Mouse (Mus musculus) right cerebral cortex, postnatal 4 days (tissue): ENCODE data around the gene B3galt4.
"Not testable (repeated sequence)": the region's sequence is repeated elsewhere in the genome, so short reads cannot be mapped to it uniquely, and the experiment has no call there.

Source experiments
- DNase-seq: peaks from one replicate; pipeline ENCODE4 v3.0.0-alpha.2; 2022

Gene B3galt4

GRCm38 (mm10) chr17:33951021-33951946, at the start of gene B3galt4:
Gene B3galt4, minus strand, starts transcription at chr17:33951488.
- peak; percentile 94 for DNase-seq

DNA sequence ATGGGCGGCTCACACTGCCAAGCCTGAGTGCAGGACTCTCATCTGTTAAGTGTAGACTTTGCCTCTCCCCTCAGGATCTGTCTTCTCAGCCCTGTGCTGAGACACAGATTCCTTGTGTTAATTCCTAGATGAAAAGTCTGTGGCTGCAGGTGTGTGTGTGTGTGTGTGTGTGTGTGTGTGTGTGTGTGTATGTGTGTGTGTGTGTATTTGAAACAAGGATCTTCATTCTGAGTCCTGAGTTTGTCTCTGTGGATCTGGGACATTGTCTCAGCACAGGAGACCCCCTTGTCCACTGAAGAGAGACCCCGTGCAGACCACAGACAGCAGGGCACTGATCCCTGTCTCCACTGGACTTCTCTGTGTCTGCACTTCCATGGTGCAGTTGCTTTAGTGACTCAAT, 49.5 kb upstream of the B3galt4 start:
- DNase-seq, result not testable (repeated sequence)

DNA sequence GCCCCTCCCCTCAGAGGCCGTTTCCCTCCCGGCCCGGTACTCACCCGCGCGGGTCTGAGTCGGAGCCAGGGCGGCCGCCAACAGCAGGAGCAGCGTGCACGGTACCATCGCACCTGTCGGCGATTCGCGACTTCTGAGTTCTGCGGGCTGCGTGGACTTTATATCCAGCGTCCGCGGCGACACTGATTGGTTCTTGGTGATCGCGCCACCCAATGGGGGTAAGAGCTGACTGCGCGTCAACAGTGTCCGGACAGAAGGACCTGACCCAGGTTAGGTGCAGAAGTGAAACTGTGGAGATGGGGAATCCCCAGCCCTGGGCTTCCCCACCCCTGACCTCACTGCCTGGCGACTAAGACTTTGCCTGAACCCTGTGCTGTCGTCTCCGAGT, 48.9 kb upstream of the B3galt4 start, which contains the start of gene H2-K1:
Gene H2-K1 (minus strand): TSS at position 198 of the 388 bp plus-strand sequence.
- DNase-seq, result peak; percentile 54

- peak; percentile 14 for DNase-seq
Observed at GRCm38 (mm10) chr17:33999341-34000149, 48.3 kb upstream of the B3galt4 start.

GRCm38 (mm10) chr17:33998697-33999096, 47.4 kb upstream of the B3galt4 start:
- not testable (repeated sequence) for DNase-seq

DNA sequence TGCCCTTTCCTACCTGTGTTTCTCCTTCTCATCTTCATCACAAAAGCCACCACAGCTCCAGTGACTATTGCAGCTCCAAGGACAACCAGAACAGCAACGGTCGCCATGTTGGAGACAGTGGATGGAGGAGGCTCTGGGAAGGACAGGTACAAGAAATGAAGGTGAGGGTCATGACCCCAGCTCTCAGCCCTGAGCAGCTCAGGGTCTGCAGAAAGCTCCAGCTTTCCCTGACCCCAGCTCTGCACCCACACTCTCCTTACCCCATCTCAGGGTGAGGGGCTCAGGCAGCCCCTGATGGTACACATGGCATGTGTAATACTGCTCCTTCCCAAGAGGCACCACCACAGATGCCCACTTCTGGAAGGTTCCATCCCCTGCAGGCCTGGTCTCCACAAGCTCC, 45.7 kb upstream of the B3galt4 start:
- not testable (repeated sequence) for DNase-seq

- no peak for DNase-seq
Observed at GRCm38 (mm10) chr17:33995651-33996050, 44.4 kb upstream of the B3galt4 start.

DNA sequence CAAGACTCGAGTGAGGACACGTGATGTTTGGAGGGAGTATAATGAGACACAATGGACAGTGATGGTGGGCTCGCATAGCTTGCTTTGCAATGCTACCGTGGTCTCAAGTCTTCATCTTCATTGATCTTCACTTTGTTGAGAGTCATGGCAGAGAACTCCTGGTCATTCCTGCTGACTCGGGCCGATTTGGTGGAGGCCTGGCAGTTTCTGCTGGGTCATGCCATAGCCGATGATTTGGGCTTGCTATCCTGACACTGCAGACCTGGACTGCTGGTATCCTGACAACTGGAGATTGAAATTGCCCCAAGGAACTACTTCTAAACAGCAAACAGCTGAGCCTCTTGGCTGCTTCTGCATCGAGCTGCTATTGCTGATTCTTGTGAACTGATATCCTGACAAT, 43.7 kb upstream of the B3galt4 start:
- DNase-seq, result no peak

GRCm38 (mm10) chr17:33991788-33992664, 40.7 kb upstream of the B3galt4 start:
- peak; percentile 65 for DNase-seq

DNA sequence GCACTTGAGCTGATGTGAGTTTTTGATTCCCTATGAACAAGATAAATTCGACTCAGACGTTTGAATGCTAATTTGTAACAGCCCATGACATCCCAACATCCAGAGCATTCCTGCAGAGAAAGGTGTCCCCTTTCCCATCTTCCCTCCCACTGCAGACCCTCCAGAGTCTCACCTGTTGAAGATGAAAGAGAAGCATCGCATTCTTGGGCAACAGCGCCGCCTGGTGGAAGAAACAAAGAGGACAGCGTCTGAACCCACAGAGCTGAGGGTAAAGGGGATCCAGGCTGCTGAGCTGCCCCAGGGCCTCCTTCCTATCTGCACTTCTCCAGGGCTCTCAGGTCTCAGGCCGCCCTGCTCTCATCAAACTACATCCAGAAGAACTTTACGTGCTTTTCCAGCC, 30.8 kb upstream of the B3galt4 start:
- DNase-seq, result peak; percentile 71

GRCm38 (mm10) chr17:33981192-33981909, 30.1 kb upstream of the B3galt4 start:
- DNase-seq, result peak; percentile 82

DNA sequence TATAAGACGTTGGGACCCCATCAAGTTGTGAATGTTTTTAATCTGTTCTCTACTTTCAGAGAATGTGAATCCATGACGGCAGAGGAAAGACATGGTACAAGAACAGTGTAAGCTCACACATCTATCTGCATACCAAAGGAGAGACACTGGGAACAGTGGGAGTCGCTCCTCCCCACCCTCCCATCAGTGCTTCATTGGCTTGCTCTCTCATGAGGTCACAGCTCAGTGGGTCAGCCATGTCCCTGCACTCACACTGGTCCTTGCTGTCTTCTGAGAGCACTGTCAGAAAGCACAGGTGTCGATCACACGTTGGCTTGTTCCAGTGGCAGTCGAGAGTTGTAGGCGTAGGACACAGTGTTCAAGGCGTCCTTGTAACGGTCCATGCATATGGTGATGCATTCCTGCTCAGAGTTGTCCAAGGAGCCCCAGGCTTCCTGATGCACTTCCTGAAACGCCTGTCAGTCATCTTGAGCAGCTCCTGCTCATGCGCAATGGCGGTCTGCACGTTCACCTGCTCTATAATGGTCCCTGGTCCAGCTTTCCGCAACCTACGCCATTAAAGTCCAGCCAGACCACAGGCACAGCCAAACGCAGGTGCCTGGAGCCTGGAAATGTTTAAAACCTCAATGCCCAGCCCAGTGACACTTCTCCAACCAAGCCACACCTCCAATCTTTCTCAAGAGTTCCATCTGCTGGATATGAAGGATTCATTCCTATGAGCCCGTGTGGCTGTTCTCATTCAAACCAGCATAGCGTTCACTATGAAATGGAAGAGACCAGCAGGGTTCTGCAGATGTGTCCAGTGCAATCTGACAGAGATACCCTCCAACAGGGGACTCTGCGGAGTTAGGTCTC, 29.1 kb upstream of the B3galt4 start:
- DNase-seq, result no peak

GRCm38 (mm10) chr17:33979512-33980050, 28.3 kb upstream of the B3galt4 start:
- DNase-seq, result no peak

DNA sequence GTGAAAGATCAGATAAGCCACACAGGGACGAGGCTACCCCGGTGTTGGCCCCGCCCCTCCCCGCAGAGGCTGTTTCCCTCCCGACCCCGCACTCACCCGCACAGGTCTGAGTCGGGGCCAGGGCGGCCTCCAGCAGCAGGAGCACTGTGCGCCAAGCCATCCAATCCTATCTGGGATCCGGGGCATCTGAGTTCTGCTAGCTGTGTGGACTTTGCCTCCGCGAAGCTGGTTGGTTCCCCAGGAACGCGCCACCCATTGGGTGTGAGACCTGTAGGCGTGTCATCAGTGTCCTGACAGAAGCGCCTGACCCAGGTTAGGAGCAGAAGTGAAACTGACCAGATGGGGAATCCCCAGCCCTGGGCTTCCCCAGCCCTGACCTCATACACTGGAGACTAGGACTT, 27.3 kb upstream of the B3galt4 start:
- DNase-seq, result no peak

DNA sequence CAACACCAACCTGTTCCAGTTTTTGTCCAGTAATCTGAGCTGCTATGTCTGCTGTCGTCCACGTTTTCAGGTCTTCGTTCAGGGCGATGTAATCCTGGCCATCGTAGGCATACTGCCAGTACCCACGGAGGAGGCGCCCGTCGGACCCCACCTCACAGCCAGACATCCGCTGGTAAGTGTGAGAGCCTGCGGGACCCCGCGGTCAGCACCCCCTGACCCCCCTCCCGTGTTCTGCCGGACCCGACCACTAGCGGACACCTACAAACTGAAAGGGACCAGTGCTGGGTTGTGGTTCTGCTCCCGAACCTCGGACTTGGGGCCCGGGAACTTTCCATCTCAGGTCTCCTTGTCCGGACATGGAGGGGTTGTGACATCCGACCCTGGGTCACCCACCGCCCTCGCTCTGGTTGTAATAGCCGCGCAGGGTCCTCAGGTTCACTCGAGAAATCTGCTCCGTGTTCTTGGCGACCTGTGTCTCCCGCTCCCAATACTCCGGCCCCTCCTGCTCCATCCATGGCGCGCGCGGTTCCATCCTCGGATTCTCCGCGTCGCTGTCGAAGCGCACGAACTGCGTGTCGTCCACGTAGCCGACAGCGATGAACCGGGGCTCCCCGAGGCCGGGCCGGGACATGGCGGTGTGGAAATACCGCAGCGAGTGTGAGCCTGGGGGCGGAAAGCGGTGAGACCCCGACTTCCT, 26.7 kb upstream of the B3galt4 start:
- no peak for DNase-seq

- no peak for DNase-seq
Observed at GRCm38 (mm10) chr17:33973572-33973971, 22.3 kb upstream of the B3galt4 start.

GRCm38 (mm10) chr17:33972691-33973090, 21.4 kb upstream of the B3galt4 start:
- no peak for DNase-seq

DNA sequence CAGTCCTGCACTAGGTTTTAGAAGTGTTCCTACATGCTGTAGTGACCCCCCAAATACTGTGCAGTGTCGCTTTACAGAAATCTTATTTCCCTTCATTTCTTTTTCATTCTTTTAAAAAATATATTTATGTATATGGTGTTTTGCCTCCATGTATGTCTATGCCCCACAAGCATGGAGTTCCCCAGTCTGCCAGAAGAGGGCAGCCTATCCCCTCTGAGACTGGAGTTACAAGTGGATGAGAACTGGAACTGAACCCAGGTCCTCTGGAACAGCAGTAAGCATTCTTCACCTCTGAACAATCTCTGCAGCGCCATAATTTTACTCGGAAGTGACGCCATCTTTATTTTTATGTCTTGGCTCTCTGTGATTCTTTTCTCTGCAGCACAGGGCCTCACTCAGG, 18.1 kb upstream of the B3galt4 start:
- DNase-seq, result no peak

DNA sequence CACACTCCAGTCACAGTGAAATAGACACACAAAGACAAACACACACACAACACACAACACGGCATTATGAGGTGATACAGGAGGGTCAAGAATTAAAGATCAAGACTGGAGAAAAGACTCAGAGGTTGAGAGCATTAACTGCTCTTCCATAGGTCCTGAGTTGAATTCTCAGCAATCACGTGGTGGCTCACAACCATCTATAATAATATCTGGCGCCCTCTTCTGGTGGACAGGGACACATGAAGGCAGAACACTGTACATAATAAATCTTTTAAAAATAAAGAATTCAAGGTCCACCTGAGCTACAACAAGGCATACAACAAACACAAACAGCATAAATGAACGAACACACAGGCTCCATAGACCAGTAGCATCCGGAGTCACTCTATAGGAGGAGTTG, 17.6 kb upstream of the B3galt4 start:
- no peak for DNase-seq

GRCm38 (mm10) chr17:33968489-33968888, 17.2 kb upstream of the B3galt4 start:
- peak; percentile 78 for DNase-seq
